Mouse (Mus musculus): ENCODE results near the gene Olfr1432. TPM values are rescaled to one million over a fixed set of nuclear protein-coding genes. Genes with fewer than 3 reads are reported as not detected.
"Not testable (repeated sequence)": the region's sequence is repeated elsewhere in the genome, so short reads cannot be mapped to it uniquely, and the experiment has no call there.

The Olfr1432 gene
- not detected in 2 replicates for polyA plus RNA-seq (2012; rRNA removed)

DNA sequence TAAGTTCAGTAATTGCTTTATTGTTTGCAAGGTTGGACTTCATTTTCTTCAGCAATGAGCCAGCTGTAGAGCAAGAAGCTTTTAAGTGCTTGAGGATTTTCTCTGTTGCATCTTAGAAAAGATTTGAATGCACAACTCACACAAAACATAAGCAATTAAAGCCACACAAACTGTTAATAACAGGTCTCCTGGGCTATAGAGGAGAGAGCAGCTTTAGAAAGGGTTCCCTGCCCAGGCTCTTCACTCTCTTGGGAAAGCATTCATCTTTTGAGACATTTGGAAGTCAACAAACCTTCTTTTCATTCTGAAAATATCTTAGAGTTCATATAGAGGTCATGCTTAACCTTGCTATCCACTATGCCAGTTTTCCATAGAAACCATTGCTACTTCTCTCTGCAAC lies at the start of gene Olfr1432:
Gene Olfr1432 (minus strand): TSS at position 101 of the 400 bp plus-strand sequence.
- DNase-seq (ENCODE audit: low read depth), result not testable (repeated sequence)

DNA sequence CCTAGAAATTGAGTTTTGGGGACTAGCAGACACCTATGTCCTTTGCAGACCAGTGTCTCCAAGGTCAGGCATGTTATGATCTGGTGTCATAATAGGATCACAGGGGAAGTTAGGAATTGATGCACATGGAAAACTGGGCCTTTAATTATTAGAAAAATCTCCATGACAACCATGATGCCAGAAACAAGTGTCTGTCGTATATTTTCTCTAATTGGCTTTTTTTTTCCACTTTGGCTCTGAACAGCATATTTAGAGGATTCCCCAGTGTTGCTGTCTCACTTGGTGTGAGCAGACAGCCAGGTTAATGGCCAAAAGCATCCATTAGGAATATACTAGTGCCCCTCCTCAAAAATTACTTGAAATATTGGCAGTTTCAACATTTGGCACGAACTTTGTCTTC lies 47.2 kb upstream of the Olfr1432 start, which contains the start of gene Olfr1434:
Gene Olfr1434 (plus strand): TSS at position 301 of the 400 bp plus-strand sequence.
- no peak for DNase-seq (ENCODE audit: low read depth)
- no peak for TF ChIP-seq CTCF (IDR thresholded peaks at IDR 0.05; ENCODE audit: borderline replicate concordance, extremely low read depth, insufficient read depth, insufficient read length)

DNA sequence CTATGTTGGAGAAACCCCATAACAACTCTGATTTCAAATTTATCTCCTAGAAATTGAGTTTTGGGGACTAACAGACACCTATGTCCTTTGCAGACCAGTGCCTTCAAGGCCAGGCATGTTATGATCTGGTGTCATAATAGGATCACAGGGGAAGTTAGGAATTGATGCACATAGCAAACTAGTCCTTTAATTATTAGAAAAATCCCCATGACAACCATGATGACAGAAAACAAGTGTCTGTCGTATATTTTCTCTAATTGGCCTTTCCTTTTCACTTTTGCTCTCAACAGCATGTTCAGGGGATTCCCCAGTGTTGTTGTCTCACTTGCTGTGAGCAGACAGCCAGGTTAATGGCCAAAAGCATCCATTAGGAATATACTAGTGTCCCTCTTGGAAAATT lies 28.3 kb upstream of the Olfr1432 start, which contains the start of gene Olfr235:
Gene Olfr235 (plus strand): TSS at position 301 of the 400 bp plus-strand sequence.
- no peak for DNase-seq (ENCODE audit: low read depth)
- TF ChIP-seq CTCF (IDR thresholded peaks at IDR 0.05; ENCODE audit: borderline replicate concordance, extremely low read depth, insufficient read depth, insufficient read length), result no peak
- TF ChIP-seq POLR2A (IDR thresholded peaks at IDR 0.05; ENCODE audit: borderline replicate concordance, extremely low read depth, insufficient read depth, insufficient read length, poor library complexity, severe bottlenecking), result no peak

DNA sequence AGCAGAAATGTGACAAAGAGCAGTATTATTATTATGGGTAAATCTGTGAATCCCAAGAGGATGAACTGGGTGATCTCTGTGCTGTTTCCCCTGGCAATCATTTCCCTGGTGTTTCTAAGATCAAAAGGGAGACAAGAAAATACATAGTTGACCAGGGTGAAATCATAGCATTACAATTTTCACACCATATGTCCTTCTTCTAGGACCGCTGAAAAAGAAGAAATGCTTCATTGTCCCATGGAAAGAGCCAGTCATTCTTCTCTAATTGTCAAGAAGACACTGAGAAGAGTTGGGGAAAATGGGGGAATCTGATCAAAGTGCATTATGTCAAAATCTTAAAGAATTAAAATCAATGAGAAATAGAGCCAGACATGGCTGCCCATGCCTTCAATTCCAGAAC lies 9.2 kb upstream of the Olfr1432 start, which contains the start of gene Olfr262:
Gene Olfr262 (minus strand): TSS at position 101 of the 400 bp plus-strand sequence.
- no peak for TF ChIP-seq CTCF (IDR thresholded peaks at IDR 0.05; ENCODE audit: borderline replicate concordance, extremely low read depth, insufficient read depth, insufficient read length)
- no peak for TF ChIP-seq POLR2A (IDR thresholded peaks at IDR 0.05; ENCODE audit: borderline replicate concordance, extremely low read depth, insufficient read depth, insufficient read length, poor library complexity, severe bottlenecking)
- no peak for DNase-seq (ENCODE audit: low read depth)

DNA sequence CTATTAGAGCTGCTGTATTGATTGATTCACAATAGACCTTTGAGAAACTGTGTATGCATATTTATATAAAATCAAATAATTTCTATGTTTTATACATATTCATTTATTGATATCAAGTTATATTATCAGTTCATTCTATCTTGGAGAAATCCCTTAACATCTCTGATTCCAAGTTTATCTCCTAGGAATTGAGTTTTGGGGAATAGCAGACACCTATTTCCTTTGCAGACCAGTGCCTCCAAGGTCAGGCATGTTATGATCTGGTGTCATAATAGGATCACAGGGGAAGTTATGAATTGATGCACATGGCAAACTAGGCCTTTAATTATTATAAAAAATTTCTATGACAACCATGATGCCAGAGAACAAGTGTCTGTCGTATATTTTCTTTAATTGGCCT lies 32.1 kb downstream of the Olfr1432 start, which contains the start of gene Olfr1431:
Gene Olfr1431 (plus strand): TSS at position 301 of the 400 bp plus-strand sequence.
- TF ChIP-seq POLR2A (IDR thresholded peaks at IDR 0.05; ENCODE audit: borderline replicate concordance, extremely low read depth, insufficient read depth, insufficient read length, poor library complexity, severe bottlenecking) (no peak), CTCF (IDR thresholded peaks at IDR 0.05; ENCODE audit: borderline replicate concordance, extremely low read depth, insufficient read depth, insufficient read length) (no peak)

DNA sequence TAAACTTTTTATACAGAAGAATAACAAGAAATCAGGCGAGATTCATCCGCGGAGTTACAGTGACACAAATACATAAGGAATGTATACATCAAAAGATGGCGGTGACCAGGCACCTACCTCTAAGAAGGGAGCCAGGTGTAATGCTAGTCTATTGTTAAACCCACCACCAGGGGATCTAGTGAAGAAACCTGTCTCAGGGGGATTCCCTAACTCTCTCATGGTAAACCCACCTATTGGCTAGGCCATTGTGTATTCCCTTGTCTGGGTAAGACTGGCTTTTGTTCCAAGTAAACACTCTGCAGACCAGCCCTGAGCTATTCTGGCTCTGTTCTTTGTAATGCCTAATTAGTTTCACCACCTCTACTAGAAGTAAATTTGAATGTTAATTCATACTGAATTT lies 33.3 kb downstream of the Olfr1432 start:
- not testable (repeated sequence) for DNase-seq (ENCODE audit: low read depth)

More for the DNA sequence above, 32.1 kb downstream of the Olfr1432 start, which contains the start of gene Olfr1431:
- no peak for DNase-seq (ENCODE audit: low read depth)

Other genes starting within 250 kb of the Olfr1432 start
- gene Olfr1423, start 191.3 kb downstream of the Olfr1432 start, polyA plus RNA-seq (2012; rRNA removed), result not detected in 2 replicates
- not detected in 2 replicates for gene Olfr1424, start 169.9 kb downstream of the Olfr1432 start, polyA plus RNA-seq (2012; rRNA removed)
- gene Olfr1425, start 154.9 kb downstream of the Olfr1432 start, polyA plus RNA-seq (2012; rRNA removed), result not detected in 2 replicates
- gene Olfr1426, start 140.6 kb downstream of the Olfr1432 start, polyA plus RNA-seq (2012; rRNA removed), result not detected in 2 replicates
- not detected in 2 replicates for gene Olfr1427, start 129.3 kb downstream of the Olfr1432 start, polyA plus RNA-seq (2012; rRNA removed)
- gene Olfr1428, start 116.7 kb downstream of the Olfr1432 start, polyA plus RNA-seq (2012; rRNA removed), result not detected in 2 replicates
- gene Olfr76, start 109.4 kb downstream of the Olfr1432 start, polyA plus RNA-seq (2012; rRNA removed), result not detected in 2 replicates
- gene Olfr1555-ps1, start 62.5 kb downstream of the Olfr1432 start, polyA plus RNA-seq (2012; rRNA removed), result not detected in 2 replicates
- gene Olfr1431, start 32.0 kb downstream of the Olfr1432 start, polyA plus RNA-seq (2012; rRNA removed), result not detected in 2 replicates
- not detected in 2 replicates for gene Olfr262, start 9.1 kb upstream of the Olfr1432 start, polyA plus RNA-seq (2012; rRNA removed)
- not detected in 2 replicates for gene Olfr235, start 28.4 kb upstream of the Olfr1432 start, polyA plus RNA-seq (2012; rRNA removed)
- not detected in 2 replicates for gene Olfr1434, start 47.3 kb upstream of the Olfr1432 start, polyA plus RNA-seq (2012; rRNA removed)
- gene Olfr1436, start 66.5 kb upstream of the Olfr1432 start, polyA plus RNA-seq (2012; rRNA removed), result not detected in 2 replicates
- gene Olfr1437, start 92.5 kb upstream of the Olfr1432 start, polyA plus RNA-seq (2012; rRNA removed), result not detected in 2 replicates
- gene Olfr1438-ps1, start 103.3 kb upstream of the Olfr1432 start, polyA plus RNA-seq (2012; rRNA removed), result not detected in 2 replicates
- gene Olfr1440, start 154.7 kb upstream of the Olfr1432 start, polyA plus RNA-seq (2012; rRNA removed), result not detected in 2 replicates
- gene Olfr1441, start 184.8 kb upstream of the Olfr1432 start, polyA plus RNA-seq (2012; rRNA removed), result not detected in 2 replicates
- gene Pfpl, start 195.3 kb upstream of the Olfr1432 start, polyA plus RNA-seq (2012; rRNA removed), result not detected in 2 replicates
- 1.9 and 2.8 TPM in 2 replicates for gene Mpeg1, start 228.2 kb upstream of the Olfr1432 start, polyA plus RNA-seq (2012; rRNA removed)

Measured in brain, embryonic 14.5 days (tissue).